Mouse (Mus musculus): ENCODE data around the gene Ksr2. TPM values are rescaled to one million over a fixed set of nuclear protein-coding genes. Genes with fewer than 3 reads are reported as not detected.

Ksr2 gene
- total and polyA plus RNA-seq, 2 experiments, result 0.06 to 0.09 TPM

GRCm38 (mm10) chr5:117810930-117811329 is 397.1 kb downstream of the Ksr2 start:
- DNase-seq (ENCODE audit: extremely low read depth, low read depth, low spot score), result no peak
- Histone ChIP-seq H3K27me3 (ENCODE audit: control insufficient read depth, insufficient read depth, low read length) (no peaks in the 10 kb centered on the region), H3K27ac (replicated peaks; ENCODE audit: insufficient read depth, low read depth, low read length) (no peak overlapping the region), H3K4me3 (ENCODE audit: insufficient read depth, low read depth, low read length) (no peak overlapping the region), H3K36me3 (ENCODE audit: control insufficient read depth, insufficient read depth, low read length) (no peaks in the 10 kb centered on the region), H3K79me2 (ENCODE audit: control insufficient read depth, insufficient read depth, low read length) (no peaks in the 10 kb centered on the region), H3K9ac (ENCODE audit: low read depth, low read length) (no peak overlapping the region), H3K4me1 (ENCODE audit: control insufficient read depth, insufficient read depth, low read length) (no peaks in the 10 kb centered on the region)
- WGBS, result 93% methylated on average over 7 of the region's 7 CpGs
- TF ChIP-seq CTCF (IDR thresholded peaks at IDR 0.05; ENCODE audit: low read depth, low read length), result no peak
- TF ChIP-seq POLR2A (IDR thresholded peaks at IDR 0.05; ENCODE audit: extremely low read depth, insufficient read depth, low read length), result no peak

- no peaks in the 10 kb centered on the region for H3K79me2 ChIP-seq (ENCODE audit: control insufficient read depth, insufficient read depth, low read length)
- H3K36me3 ChIP-seq (ENCODE audit: control insufficient read depth, insufficient read depth, low read length), result no peaks in the 10 kb centered on the region
- H3K4me1 ChIP-seq (ENCODE audit: control insufficient read depth, insufficient read depth, low read length), result no peaks in the 10 kb centered on the region
- no peaks in the 10 kb centered on the region for H3K27me3 ChIP-seq (ENCODE audit: control insufficient read depth, insufficient read depth, low read length)
- WGBS, result 82% methylated on average over 6 of the region's 6 CpGs
- H3K4me3 ChIP-seq (ENCODE audit: insufficient read depth, low read depth, low read length), result no peak overlapping the region
- H3K9ac ChIP-seq (ENCODE audit: low read depth, low read length), result no peak overlapping the region
- no peak for DNase-seq (ENCODE audit: extremely low read depth, low read depth, low spot score)
- no peak for TF ChIP-seq CTCF (IDR thresholded peaks at IDR 0.05; ENCODE audit: low read depth, low read length)
- no peak for TF ChIP-seq POLR2A (IDR thresholded peaks at IDR 0.05; ENCODE audit: extremely low read depth, insufficient read depth, low read length)
- no peak overlapping the region for H3K27ac ChIP-seq (replicated peaks; ENCODE audit: insufficient read depth, low read depth, low read length)
Measured at GRCm38 (mm10) chr5:117818800-117819199, 405.0 kb downstream of the Ksr2 start.

GRCm38 (mm10) chr5:117820445-117820844 is 406.6 kb downstream of the Ksr2 start:
- H3K4me3 ChIP-seq (ENCODE audit: insufficient read depth, low read depth, low read length), result no peak overlapping the region
- H3K27me3 ChIP-seq (ENCODE audit: control insufficient read depth, insufficient read depth, low read length), result no peaks in the 10 kb centered on the region
- no peaks in the 10 kb centered on the region for H3K4me1 ChIP-seq (ENCODE audit: control insufficient read depth, insufficient read depth, low read length)
- no peak for TF ChIP-seq CTCF (IDR thresholded peaks at IDR 0.05; ENCODE audit: low read depth, low read length)
- no peak for TF ChIP-seq POLR2A (IDR thresholded peaks at IDR 0.05; ENCODE audit: extremely low read depth, insufficient read depth, low read length)
- 54% methylated on average over 7 of the region's 7 CpGs for WGBS
- no peak for DNase-seq (ENCODE audit: extremely low read depth, low read depth, low spot score)
- no peak overlapping the region for H3K27ac ChIP-seq (replicated peaks; ENCODE audit: insufficient read depth, low read depth, low read length)
- H3K79me2 ChIP-seq (ENCODE audit: control insufficient read depth, insufficient read depth, low read length), result no peaks in the 10 kb centered on the region
- no peaks in the 10 kb centered on the region for H3K36me3 ChIP-seq (ENCODE audit: control insufficient read depth, insufficient read depth, low read length)
- H3K9ac ChIP-seq (ENCODE audit: low read depth, low read length), result no peak overlapping the region

GRCm38 (mm10) chr5:117823811-117824210 is 410.0 kb downstream of the Ksr2 start:
- no peak for DNase-seq (ENCODE audit: extremely low read depth, low read depth, low spot score)
- H3K36me3 ChIP-seq (ENCODE audit: control insufficient read depth, insufficient read depth, low read length), result no peaks in the 10 kb centered on the region
- no peak for TF ChIP-seq CTCF (IDR thresholded peaks at IDR 0.05; ENCODE audit: low read depth, low read length)
- no peak for TF ChIP-seq POLR2A (IDR thresholded peaks at IDR 0.05; ENCODE audit: extremely low read depth, insufficient read depth, low read length)
- H3K4me1 ChIP-seq (ENCODE audit: control insufficient read depth, insufficient read depth, low read length), result no peaks in the 10 kb centered on the region
- H3K4me3 ChIP-seq (ENCODE audit: insufficient read depth, low read depth, low read length), result no peak overlapping the region
- no peaks in the 10 kb centered on the region for H3K79me2 ChIP-seq (ENCODE audit: control insufficient read depth, insufficient read depth, low read length)
- no peak overlapping the region for H3K9ac ChIP-seq (ENCODE audit: low read depth, low read length)
- H3K27ac ChIP-seq (replicated peaks; ENCODE audit: insufficient read depth, low read depth, low read length), result no peak overlapping the region
- no peaks in the 10 kb centered on the region for H3K27me3 ChIP-seq (ENCODE audit: control insufficient read depth, insufficient read depth, low read length)
- WGBS, result 90% methylated on average over 9 of the region's 9 CpGs

- Histone ChIP-seq H3K27ac (replicated peaks; ENCODE audit: insufficient read depth, low read depth, low read length) (no peak overlapping the region), H3K4me3 (ENCODE audit: insufficient read depth, low read depth, low read length) (no peak overlapping the region), H3K4me1 (ENCODE audit: control insufficient read depth, insufficient read depth, low read length) (no peaks in the 10 kb centered on the region), H3K9ac (ENCODE audit: low read depth, low read length) (no peak overlapping the region), H3K27me3 (ENCODE audit: control insufficient read depth, insufficient read depth, low read length) (no peaks in the 10 kb centered on the region), H3K36me3 (ENCODE audit: control insufficient read depth, insufficient read depth, low read length) (no peaks in the 10 kb centered on the region), H3K79me2 (ENCODE audit: control insufficient read depth, insufficient read depth, low read length) (no peaks in the 10 kb centered on the region)
- no peak for TF ChIP-seq POLR2A (IDR thresholded peaks at IDR 0.05; ENCODE audit: extremely low read depth, insufficient read depth, low read length)
- peak; percentile 24; the same call in 1 of the 2 replicates for TF ChIP-seq CTCF (IDR thresholded peaks at IDR 0.05; ENCODE audit: low read depth, low read length)
- no peak for DNase-seq (ENCODE audit: extremely low read depth, low read depth, low spot score)
- 72% methylated on average over 5 of the region's 5 CpGs for WGBS
Measured at GRCm38 (mm10) chr5:117824486-117824885, 410.7 kb downstream of the Ksr2 start.

Other genes with a start within 250 kb of the Ksr2 start
- gene Pebp1, start 126.4 kb upstream of the Ksr2 start, total RNA-seq (2014; rRNA removed), result 252 and 253 TPM in 2 replicates
- gene Pebp1, start 126.4 kb upstream of the Ksr2 start, polyA plus RNA-seq (2012; rRNA removed), result 719 and 995 TPM in 2 replicates
- gene Vsig10, start 94.9 kb upstream of the Ksr2 start, total RNA-seq (2014; rRNA removed), result 1.5 and 1.8 TPM in 2 replicates
- 2.5 and 4.5 TPM in 2 replicates for gene Vsig10, start 94.9 kb upstream of the Ksr2 start, polyA plus RNA-seq (2012; rRNA removed)
- gene Wsb2, start 56.7 kb upstream of the Ksr2 start, total RNA-seq (2014; rRNA removed), result 27.9 and 41.8 TPM in 2 replicates
- gene Wsb2, start 56.7 kb upstream of the Ksr2 start, polyA plus RNA-seq (2012; rRNA removed), result 70.9 and 87.9 TPM in 2 replicates
- 6.1 and 10.7 TPM in 2 replicates for gene Rfc5, start 25.0 kb upstream of the Ksr2 start, total RNA-seq (2014; rRNA removed)
- gene Rfc5, start 25.0 kb upstream of the Ksr2 start, polyA plus RNA-seq (2012; rRNA removed), result 11.1 and 12.3 TPM in 2 replicates

Measured in liver, adult 2 months (tissue).